Mouse (Mus musculus): ENCODE measurements at regions not wholly inside any gene's neighbourhood (a gene's known extent, or its start where the extent isn't known, plus 50 kb on each side); places are given as distances from the start of the nearest gene placed in this dataset.

DNA sequence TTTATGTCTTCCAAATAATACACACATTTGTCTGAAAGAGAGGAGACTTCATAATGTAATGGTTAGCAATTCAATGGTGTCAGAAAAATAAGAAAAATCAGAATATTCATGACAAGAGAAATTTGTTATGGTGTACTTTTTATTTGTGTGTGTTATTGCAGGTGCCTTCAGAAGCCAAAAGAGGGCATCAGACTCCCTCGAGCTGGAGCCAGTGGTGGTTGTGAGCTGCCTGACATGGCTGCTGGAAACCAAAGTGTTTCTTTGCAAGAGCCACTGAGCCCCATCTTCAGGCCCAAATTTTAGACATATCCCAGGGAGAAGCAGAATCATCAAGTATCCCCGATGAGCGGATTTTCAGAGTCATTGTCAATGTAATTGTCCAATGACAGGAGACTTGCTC, 81.9 kb downstream of the Tm2d3 start:
- DNase-seq (ENCODE audit: extremely low spot score in 1 of 2, low spot score in 1 of 2), result peak in 1 of 2 experiments; percentile 4

DNA sequence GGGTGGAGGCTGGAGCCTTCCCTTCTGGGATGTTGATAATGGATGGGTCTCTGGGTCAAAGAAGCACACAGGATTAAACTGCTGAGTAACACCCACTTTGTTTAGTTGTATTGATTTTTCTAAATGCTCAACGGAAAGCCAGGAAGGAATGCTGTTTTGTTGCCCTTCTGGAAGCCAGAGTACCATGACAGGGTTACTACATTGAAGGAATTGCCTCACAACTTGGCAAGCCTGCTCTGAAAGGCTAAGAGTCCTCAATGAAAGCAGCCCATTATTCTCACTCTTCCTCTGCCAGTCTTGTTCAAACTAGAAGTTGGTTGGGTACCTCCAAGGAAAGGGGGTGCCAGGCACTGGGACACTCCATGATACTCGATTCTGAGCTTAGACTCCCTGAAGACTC, 83.0 kb downstream of the Tm2d3 start:
- no peak for DNase-seq (ENCODE audit: extremely low spot score in 1 of 2, low spot score in 1 of 2)

DNA sequence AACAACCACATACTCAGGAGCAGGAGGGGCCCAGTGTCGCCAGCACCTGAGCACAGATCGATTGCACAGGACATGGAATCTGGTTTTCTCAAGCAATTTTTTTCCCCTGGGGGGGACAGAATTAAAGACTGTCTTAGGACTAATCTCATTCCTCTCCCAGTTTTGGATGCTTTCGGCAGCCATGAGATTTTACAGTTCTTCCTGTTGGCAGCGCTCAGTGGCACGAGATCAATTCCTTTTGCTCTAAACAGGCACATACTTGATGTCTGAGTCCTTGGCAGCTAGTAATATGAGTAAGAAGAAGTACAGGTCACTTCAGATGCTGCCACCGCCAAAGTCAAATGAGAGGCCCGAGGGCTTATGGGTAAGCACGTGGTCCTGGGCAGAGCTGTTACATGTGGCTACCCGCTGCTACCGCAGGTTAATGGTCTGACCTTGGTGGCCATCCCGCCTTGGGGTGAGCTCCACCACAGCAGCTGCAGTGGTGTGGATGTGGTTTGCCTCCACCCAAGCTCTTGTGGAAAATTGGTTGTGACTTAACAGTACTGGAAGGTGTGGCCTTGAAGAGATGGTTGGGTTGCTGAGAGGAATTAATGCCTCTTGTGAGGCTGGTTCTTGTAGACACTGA, 83.5 kb downstream of the Tm2d3 start:
- DNase-seq (ENCODE audit: extremely low spot score in 1 of 2, low spot score in 1 of 2), result no peak

DNA sequence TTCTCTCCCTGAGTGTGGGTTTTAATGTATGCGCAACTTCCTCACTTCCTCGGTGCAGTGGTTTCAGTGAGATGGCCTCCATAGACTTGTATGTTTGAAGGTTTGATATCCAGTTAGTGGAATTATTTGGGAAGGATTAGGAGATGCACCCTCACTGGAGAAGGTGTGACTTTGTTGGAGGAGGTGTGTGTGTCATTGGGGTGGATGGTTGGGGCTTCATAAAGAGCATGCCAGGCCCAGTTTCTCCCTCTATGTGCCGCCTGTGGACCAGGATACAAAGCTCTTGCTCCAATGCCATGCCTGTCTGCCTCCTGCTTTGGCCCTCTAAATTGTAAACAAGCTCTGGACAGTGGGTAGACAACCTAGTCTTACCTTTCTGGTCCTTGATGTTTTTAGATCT, 84.0 kb downstream of the Tm2d3 start:
- no peak for DNase-seq (ENCODE audit: extremely low spot score in 1 of 2, low spot score in 1 of 2)

DNA sequence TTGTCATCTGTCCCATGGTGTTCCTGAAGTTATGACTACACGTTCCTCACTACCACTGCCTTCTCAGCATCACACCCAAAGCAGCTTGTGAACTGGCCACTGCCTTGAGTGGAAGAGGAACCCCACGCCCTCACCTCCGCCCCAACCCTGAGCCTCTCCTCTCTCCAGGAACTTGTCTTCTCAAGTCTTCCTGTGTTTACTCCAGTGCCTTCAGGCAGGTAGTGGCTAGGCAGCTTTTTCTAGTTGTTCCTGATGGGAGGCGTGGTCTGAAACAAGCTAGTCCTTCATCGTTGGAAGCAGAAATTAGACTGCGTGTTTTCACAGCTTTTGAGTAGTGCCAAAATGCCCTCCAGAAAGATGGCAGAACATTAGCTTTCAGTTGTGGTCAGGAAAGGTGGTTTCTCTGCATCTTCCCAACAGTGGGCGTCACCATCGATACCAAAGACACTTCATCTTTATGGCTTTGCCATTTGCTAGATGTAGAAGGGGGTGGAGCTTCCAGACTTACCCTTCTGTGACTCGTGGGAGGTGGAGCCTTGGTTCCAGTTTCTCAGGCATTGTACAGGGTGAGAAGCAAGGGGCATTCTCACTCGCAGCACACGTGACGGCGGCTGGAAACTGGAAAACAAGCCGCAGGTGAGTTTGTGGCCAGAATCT, 81.7 kb upstream of the Pcsk6 start:
- no peak for DNase-seq (ENCODE audit: extremely low spot score in 1 of 2, low spot score in 1 of 2)

DNA sequence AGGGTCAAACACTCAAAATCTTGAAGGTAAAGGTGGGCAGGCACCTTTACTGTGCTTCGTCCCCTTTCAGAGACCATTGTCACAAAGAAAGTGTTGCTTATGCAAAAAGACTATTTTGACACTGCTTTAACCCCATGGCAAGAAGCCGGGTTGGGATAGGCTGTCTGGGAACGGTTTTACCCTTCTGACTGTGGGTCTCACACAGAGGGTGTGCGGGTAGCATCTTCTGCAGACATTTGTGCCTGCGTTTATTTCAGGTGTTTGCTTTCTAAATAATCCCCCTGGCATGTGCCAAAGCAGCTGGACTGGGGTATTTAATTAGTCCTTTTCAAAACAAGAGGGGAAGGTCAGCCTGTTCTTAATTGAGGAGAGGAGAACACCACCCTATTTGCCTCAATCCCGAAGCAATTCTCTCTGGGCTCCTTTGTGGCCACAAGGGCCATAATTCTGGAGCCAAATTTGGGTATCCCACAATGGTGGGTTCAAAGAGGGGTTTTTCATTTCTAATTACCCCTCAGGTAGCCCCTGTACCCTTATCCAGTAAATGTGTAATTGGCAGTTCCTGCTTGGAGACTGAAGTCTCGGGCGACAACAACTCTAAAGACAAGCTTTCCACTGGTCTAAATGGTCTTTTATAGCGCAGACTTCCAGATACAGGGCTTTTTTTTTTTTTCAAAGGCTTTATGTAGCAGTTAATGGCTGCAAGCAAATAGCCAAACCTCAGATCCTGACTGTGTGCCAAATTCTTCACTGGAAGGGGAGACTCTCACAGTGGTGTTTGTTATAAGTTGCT, 80.8 kb upstream of the Pcsk6 start:
- no peak for DNase-seq (ENCODE audit: extremely low spot score in 1 of 2, low spot score in 1 of 2)

DNA sequence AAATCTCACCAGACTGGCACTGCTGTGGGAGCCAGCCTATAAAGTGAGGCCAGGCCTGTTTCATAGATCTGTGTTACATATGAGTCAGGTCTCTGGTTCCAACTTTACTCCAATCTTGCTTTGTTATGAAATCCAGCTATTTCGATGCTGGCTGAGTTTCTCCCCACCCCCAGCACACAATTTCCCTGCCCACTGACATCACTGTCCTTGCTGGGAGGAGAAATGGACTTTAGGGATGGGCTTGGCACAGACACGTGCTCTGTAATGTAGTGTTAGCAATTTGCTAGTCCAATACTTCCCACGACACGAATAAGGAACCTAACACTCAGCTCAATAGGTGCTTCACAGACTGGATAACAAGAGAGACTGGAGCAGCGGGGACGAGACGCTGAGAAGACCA, 79.5 kb upstream of the Pcsk6 start:
- peak in 1 of 2 experiments; percentile 6 for DNase-seq (ENCODE audit: extremely low spot score in 1 of 2, low spot score in 1 of 2)

DNA sequence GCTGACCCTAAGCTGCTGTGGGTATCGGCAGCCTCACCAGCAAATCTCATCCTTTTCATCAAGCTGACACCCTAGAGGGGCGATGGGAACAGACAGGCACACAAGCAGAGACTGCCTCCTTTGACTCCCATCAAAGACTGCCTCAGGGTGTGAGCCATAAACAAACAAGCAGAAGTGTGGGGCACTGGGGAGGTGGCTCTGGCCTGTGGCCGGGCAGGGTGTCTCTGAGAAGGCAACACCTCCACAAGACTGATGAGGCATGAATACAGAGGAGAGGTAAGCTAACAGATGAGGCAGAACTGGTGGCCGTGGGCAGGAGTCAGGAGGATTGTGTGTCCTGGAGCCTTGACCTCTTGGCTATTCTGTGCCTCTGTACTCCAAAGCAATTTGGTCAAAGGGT, 77.8 kb upstream of the Pcsk6 start:
- DNase-seq (ENCODE audit: extremely low spot score in 1 of 2, low spot score in 1 of 2), result no peak

DNA sequence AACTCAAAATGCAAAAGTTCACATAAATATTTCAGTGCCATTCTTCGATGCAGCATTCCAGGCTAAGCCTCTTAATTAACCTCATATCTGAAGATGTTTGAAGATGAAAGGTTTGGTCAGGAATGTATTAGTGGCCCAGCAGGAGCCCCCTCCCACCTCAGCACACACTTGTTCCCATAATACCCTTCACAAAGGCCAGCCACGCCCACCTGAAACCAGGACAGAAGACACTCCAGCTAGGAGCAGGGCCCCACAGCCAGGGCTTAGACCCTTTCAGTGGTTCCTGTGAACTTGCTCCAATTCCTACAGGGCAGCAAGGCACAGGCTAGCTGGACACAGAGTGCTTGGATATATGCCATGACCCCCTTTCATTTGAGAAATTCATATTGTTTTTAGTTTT, 74.6 kb upstream of the Pcsk6 start:
- DNase-seq (ENCODE audit: extremely low spot score in 1 of 2, low spot score in 1 of 2), result no peak

DNA sequence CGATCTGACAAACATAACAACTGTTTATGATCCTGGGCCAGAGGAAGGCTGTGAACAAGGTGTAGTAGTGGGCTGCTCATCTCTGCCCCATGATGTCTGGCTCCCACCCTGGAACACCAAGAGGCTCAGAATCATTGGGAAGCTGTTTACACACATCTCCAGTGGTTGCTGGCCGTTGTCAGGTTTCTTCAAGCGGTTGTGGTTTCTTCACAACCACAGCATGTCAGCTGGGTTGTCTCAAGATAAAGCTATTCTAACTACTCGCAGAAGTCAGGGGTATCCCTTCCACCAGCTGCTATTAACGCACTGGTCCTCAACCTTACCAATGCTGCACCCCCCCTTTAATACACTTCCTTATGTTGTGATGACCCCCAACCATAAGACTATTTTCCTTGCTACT, 73.7 kb upstream of the Pcsk6 start:
- DNase-seq (ENCODE audit: extremely low spot score in 1 of 2, low spot score in 1 of 2), result no peak

DNA sequence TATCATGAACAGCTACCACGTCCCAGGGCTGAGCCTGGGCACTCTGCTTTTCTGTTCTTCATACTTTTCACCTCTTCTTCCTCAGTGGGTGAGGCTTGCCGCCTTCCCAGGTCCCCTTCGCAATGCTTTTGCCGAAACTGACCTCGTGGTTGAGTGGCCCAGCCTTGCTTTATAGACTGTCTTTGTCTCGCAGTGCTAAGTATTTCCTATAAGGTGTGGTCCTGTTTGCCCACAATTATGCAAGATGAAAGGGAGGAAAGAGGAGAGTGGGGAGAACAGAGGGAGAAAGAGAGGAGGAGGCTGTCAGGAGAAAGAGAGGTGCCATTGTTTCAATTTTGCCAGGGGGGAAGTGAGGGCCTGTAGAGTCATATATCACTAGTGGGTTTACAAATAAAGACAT, 71.3 kb upstream of the Pcsk6 start:
- DNase-seq (ENCODE audit: extremely low spot score in 1 of 2, low spot score in 1 of 2), result no peak

DNA sequence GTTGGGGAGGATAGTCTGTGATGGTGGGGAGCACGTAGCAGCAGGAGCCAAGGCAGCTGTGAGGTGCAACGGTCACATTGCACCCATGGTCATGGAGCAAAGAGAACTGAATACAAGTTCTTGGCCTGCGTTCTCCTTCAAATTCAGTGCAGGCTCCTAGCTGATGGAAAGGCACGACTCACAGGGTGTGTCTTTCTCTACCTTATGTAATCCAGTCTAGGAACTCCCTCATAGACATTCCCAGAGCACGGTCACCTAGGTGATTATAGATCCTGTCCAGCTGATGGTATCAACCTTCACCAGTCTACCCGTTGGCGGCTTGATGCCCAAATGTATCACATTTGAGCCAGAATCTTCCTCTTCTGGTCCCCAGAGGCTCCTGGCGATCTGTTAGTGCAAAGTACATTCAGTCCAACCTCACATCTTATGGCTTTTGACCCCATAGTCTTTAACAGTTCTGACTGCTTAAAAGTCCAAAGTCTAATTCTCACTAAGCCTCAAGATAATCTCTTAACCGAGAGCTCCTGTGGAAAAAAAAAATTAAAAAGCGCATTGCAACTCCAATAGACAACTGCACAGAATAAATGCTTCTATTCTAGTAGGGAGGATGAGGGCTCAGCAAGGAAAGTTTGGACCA, 69.2 kb upstream of the Pcsk6 start:
- DNase-seq (ENCODE audit: extremely low spot score in 1 of 2, low spot score in 1 of 2), result no peak

DNA sequence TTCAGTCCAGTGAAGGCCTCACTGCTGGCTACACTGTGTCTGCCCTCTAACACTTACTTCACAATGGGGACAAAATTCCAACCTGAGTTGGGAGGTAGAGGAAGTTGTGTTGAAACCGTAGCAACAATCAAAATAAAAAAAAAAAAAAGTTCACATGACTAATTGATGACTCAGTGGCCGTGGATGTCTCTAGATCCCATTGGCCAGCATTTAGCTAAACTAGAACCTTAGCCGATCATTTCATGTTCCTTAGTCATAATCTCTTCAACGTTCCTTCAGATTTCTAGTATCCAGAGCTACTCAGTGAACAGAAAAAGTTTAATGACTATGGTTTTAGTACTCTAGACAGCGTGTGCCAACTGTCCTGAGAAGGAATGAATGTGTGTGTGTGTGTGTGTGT, 59.2 kb upstream of the Pcsk6 start:
- no peak for DNase-seq (ENCODE audit: extremely low spot score in 1 of 2, low spot score in 1 of 2)

DNA sequence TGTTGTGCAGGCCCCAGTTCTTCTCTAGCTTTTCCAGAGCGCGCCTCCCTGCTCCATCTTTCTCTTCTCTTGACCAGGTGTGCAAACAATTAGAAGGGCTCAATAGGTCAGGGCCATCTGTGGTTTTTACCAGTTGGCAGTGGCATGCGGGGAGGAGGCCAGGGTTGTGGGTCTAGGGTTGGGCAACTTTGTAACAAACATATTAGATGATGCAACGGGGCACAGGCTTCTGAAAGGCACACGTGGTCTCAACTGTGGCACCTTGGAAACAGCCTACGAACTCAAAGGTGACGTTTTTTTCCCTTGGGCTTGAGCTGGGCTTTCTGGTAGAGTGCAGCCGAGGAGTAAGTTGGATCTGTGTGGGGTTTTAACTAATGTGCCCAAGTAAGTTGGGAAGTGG, 58.7 kb upstream of the Pcsk6 start:
- no peak for DNase-seq (ENCODE audit: extremely low spot score in 1 of 2, low spot score in 1 of 2)

DNA sequence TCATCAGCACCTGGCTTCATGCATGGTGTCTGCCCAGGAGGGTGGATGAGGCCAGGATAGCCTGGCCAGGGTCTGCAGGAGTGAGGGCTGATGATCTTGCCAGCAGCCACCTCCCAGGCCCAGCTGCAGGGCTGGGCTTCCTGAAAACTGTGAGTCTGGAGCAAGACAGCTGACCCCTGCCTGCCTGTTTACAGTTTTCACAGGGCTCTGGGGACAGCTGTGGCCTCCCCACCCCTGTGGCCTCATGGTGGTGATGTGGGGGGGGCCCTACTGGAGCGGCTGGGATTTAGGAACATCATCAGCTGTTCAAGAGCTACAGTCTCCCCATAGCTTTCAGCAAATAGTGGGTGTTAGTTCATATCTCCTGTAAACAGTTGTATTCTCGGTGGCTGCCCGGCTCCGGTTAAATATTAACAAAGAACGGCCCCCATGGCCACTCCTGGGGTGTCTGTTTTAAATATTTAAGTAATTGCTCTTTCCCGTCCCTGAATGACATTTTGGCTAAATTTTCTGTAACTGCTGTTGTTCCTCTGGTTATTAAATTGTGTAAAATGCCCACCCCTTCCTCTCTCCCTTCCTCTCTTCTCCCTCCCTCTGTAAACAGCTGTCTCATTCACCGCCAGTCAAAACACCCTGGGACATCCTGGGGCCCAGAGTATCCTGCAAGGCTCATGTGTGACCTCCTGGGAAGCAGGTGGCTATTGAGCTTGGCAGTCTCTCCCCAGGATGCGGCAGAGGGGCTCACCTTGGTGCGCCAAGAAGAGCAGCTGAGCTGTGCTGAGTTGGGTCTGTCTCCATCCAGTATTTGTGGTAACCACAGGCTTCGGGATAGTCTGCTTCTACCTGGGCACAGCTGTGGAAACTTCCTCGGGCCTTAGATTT, 57.9 kb upstream of the Pcsk6 start:
- DNase-seq (ENCODE audit: extremely low spot score in 1 of 2, low spot score in 1 of 2), result no peak
